Mouse (Mus musculus): ENCODE data around the gene Kl.

Gene Kl

GRCm38 (mm10) chr5:151034715-151035512 is 82.5 kb downstream of the Kl start:
- DNase-seq, result no peak

GRCm38 (mm10) chr5:151037871-151038270 is 85.5 kb downstream of the Kl start:
- no peak for DNase-seq

DNA sequence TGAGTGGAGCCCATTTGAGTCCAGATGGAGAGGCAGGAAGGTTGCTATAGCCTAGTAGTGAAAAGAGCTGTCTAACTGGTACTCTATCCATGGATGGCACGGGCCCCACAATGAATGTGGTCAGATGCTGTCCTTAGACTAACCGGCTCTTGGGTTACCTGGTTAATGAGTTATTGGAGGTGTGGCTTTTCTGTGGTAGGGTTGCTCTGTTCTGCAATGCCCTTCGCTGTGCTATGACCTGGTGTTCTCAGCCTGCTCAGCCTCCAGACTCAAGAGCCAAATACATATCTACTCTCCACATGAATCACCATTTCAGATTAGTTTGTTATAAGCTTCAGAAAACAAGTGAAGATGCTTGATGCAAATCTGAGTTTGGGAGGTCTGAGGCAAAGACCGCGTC is 90.5 kb downstream of the Kl start:
- no peak for DNase-seq

Data from right cerebral cortex, postnatal 14 days (tissue).